Mouse (Mus musculus): Measurements from ENCODE around the gene Vmn1r169.
"Not testable (repeated sequence)": the region's sequence is repeated elsewhere in the genome, so short reads cannot be mapped to it uniquely, and the experiment has no call there.

Vmn1r169 gene

GRCm38 (mm10) chr7:23575226-23575625 lies at the start of gene Vmn1r169:
TSS of gene Vmn1r169 (plus strand) at chr7:23575526.
- not testable (repeated sequence) for DNase-seq (ENCODE audit: low spot score)

- DNase-seq (ENCODE audit: low spot score) = not testable (repeated sequence)
Measured at GRCm38 (mm10) chr7:23539432-23539831, 35.9 kb upstream of the Vmn1r169 start, which contains the start of gene Vmn1r168. TSS of gene Vmn1r168 (plus strand) at chr7:23539732.

GRCm38 (mm10) chr7:23605875-23606274 lies 30.5 kb downstream of the Vmn1r169 start, which contains the start of gene Vmn1r170:
TSS of gene Vmn1r170 (plus strand) at chr7:23606175.
- DNase-seq (ENCODE audit: low spot score) = not testable (repeated sequence)
